Mouse (Mus musculus) v-Abl transformed pro-B cells (cell line): ENCODE results near the gene Rtbdn.

ENCODE experiments used
- in situ Hi-C, 2 experiments: fragments of 400-800 bp; cut with MboI; formaldehyde crosslinking; loops; one replicate each; pipeline ENCODE4 v1.15.1; 2025; ENCODE audit not compliant: unreplicated experiment in 2 of 2

Rtbdn gene

GRCm38 (mm10) chr8:84946528-84947240, at the start of gene Rtbdn:
TSS of gene Rtbdn (plus strand) at chr8:84946991.
- in situ Hi-C loops = loop anchor here in 1 of 2 experiments (25.0 kb wide), 1 partner anchor 584 kb away; no protein-coding TSS in a partner anchor

GRCm38 (mm10) chr8:84901071-84901470, 45.7 kb upstream of the Rtbdn start:
- in situ Hi-C loops = loop anchor here (10.0 kb wide), 3 partner anchors 56 to 306 kb away; partner anchors contain the start of genes Calr (in 1 of the 2) and Rad23a (in 1 of the 2)

GRCm38 (mm10) chr8:84901752-84902151, 45.0 kb upstream of the Rtbdn start, which contains the start of gene Klf1:
TSS of gene Klf1 (plus strand) at chr8:84901928.
- in situ Hi-C loops = loop anchor here (10.0 kb wide), 3 partner anchors 57 to 307 kb away; partner anchors contain the start of genes Calr (in 1 of the 2) and Rad23a (in 1 of the 2)

GRCm38 (mm10) chr8:84902367-84902919, 44.3 kb upstream of the Rtbdn start:
- in situ Hi-C loops = loop anchor here (10.0 kb wide), 3 partner anchors 58 to 308 kb away; partner anchors contain the start of genes Calr (in 1 of the 2) and Rad23a (in 1 of the 2)

- in situ Hi-C loops = loop anchor here (10.0 kb wide), 3 partner anchors 58 to 308 kb away; partner anchors contain the start of genes Calr (in 1 of the 2) and Rad23a (in 1 of the 2)
Observed at GRCm38 (mm10) chr8:84902920-84903661, 43.7 kb upstream of the Rtbdn start.

GRCm38 (mm10) chr8:84904351-84904750, 42.4 kb upstream of the Rtbdn start:
- in situ Hi-C loops = loop anchor here (10.0 kb wide), 3 partner anchors 60 to 310 kb away; partner anchors contain the start of genes Calr (in 1 of the 2) and Rad23a (in 1 of the 2)

- in situ Hi-C loops = loop anchor here (5.0 to 10.0 kb wide), 4 partner anchors 62 to 312 kb away; partner anchors contain the start of genes Rad23a (in 2 of the 2) and Calr (in 1 of the 2)
Observed at GRCm38 (mm10) chr8:84907037-84907436, 39.8 kb upstream of the Rtbdn start.

- in situ Hi-C loops = loop anchor here (5.0 to 10.0 kb wide), 4 partner anchors 63 to 313 kb away; partner anchors contain the start of genes Rad23a (in 2 of the 2) and Calr (in 1 of the 2)
Observed at GRCm38 (mm10) chr8:84907493-84907892, 39.3 kb upstream of the Rtbdn start.

- in situ Hi-C loops = loop anchor here (5.0 to 10.0 kb wide), 4 partner anchors 63 to 313 kb away; partner anchors contain the start of genes Rad23a (in 2 of the 2) and Calr (in 1 of the 2)
Observed at GRCm38 (mm10) chr8:84907979-84908378, 38.8 kb upstream of the Rtbdn start.

DNA sequence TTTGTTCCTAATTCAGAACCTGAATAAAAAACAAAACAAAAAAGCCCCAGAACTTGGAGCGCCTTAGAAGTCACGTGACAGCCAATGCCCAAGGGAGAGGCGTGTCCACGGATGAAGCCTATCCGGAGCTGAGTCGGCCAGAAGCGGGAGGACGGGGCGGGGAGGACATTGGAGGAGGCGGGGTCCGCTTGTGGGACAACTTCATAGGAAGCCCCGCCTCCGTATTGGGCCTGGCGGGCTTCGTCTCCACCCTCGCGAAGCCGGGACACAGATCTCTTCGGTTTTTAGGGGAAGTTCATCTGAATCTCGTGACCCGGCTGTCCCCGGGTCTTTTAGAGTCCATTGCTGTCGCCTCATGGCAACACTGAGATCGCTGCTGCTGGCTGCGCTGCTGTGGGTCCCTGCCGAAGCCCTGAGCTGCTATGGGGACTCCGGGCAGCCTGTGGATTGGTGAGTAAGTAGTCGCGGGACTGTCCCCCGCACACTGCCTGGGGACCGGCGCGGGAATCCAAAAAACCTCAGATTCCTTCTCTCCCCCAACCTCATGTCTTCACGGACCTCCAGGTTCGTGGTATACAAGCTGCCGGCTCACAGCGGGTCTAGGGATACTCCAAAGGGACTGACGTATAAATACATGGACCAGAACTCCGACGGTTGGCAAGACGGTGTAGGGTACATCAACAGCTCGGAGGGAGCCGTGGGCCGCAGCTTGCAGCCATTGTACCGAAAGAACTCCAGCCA, 38.2 kb upstream of the Rtbdn start, which contains the start of gene Dnase2a:
TSS of gene Dnase2a (plus strand) at position 140 of the 741 bp plus-strand sequence.
- in situ Hi-C loops = loop anchor here (5.0 to 10.0 kb wide), 4 partner anchors 64 to 314 kb away; partner anchors contain the start of genes Rad23a (in 2 of the 2) and Calr (in 1 of the 2)

DNA sequence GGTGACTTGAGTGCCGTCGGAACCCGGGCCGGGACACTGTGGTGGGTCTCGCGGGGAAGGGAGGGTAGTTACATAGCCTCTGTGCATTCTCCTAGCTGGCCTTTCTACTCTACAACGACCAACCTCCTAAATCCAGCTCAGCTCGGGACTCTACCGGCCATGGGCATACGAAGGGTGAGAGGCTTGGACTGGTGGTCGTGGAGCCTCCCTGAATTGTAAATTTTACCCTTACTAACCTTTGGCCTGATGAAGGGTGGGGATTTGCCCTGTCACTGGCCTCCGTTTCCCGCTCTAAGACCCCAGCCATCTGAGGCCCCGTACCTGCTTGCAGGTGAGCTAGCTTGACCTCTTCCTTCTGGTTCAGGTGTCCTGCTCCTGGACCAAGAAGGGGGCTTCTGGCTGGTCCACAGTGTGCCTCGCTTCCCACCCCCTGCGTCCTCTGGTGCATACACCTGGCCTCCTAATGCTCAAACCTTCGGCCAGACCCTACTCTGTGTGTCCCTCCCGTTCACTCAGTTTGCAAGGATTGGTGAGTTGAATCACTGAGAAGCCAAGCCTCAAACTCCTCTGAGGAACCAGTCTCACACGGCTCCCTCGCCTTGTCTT, 37.5 kb upstream of the Rtbdn start:
- in situ Hi-C loops = loop anchor here (5.0 to 10.0 kb wide), 4 partner anchors 64 to 314 kb away; partner anchors contain the start of genes Rad23a (in 2 of the 2) and Calr (in 1 of the 2)

DNA sequence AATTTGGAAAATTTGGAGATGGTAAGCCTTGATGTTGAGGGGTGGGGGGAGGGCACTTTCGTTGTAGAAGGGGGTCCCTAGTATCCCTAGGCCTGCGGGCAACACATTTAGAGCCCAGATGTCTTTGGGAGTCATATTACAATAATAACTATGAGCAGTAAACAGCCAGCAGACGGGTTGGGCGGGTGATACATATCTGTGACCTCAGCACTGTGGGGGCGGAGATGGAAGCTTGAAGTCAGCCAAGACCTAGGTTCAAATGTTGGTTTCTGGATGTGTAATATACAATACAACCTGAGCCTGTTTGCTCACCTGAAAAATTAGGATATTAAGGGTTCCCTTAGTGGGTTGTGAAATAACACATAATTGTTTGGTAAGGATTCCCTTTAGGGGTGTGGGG, 36.8 kb upstream of the Rtbdn start:
- in situ Hi-C loops = loop anchor here (5.0 to 10.0 kb wide), 4 partner anchors 65 to 315 kb away; partner anchors contain the start of genes Rad23a (in 2 of the 2) and Calr (in 1 of the 2)

DNA sequence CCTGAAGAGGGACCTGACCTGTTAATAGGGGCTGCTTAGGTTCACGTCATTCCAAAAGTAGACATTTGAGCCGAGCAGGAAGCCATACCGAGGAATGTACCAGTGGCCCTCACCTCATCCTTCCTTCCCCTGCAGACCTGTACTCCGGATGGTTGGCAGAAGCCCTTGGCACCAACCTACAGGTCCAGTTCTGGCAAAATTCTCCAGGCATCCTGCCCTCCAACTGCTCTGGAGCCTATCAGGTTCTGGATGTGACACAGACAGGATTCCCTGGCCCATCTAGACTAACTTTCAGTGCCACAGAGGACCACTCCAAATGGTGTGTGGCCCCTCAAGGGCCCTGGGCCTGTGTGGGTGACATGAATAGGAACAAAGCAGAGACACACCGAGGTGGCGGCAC, 36.2 kb upstream of the Rtbdn start:
- in situ Hi-C loops = no loop called here

DNA sequence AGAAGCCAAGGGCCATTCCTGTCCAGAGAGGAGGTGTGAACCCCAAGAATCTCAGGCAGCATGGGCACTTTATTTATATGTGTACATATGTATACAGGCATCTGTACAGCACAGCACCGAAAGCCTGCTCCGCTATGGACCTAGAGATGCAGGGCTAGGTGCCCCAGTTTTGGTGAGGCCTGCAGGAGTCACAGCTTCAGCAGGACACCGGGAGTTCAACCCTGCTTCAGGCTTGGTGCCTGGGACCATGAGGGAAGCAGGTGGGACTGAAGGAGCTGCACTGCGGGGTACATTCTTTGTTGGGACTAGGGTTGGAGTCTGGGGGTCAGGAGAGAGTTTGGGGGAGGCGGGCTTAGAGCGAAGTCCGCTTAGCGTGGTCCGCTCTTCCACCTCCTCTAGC, 34.9 kb upstream of the Rtbdn start:
- in situ Hi-C loops = no loop called here

DNA sequence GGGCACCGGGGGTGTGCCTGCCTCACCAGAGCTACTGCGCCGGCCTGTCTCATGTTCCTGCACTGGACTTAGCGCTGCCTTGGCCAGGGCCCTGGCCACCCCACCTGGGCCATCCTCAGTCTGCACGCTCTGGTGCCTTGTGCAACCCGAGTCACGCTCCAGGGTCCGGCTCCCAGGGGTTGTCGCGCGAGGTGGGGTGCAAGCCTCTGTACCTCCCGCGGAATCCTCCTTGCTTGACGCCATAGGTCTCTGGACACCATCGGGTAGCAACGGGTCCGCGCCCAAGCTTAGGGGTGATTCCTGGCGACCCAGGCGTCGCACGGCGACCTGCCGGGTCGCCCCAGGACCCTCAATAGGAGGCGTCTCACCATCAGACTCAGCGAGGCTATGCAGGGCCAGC, 34.4 kb upstream of the Rtbdn start:
- in situ Hi-C loops = no loop called here

DNA sequence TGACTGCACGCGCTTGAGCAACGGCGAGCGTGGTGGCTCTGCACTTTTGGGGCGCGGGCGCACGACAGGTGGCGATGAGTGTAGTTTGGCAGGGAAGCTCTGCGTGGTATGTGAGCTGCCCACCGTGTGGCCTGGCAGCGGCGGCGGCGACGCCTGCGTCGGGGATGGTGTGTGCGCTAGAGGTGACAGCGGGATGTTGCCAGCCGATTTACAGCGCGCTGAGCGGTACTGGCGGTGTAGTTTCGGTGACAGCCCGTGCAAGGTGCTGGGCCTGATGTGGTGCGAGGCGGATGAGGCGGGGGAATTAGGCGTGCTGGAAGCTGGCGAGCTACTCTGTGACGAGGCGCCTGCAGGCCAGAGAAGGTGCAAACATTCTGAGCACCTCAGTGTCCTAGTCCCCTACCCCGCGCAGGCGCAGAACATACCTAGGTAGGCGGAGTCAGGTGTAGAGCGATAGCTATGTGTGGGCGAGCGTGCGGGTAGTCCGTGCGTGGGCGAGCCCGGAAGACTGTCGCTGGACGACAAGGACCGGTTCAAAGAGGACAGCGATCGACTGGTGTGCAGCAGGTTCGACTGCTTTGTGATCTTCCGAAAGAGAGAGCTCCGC, 33.8 kb upstream of the Rtbdn start:
- in situ Hi-C loops = no loop called here

DNA sequence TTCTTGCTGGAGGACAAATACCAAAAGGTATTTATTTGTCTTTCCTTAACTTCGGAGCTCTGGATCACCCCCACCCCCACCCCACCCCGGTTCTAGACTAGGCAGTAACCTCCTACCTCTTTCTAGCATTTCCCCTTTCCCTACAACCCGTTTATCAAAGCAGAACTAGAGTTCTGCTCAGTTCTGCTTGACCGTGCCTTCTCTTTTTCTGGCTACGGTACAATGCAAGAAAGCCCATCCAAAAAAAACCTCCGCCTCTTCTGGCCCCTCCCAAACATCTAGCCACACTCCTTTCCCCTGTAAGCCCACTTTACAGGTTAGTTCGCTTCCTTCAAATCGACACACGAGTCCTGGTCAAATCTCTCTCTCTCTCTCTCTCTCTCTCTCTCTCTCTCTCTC, 33.3 kb upstream of the Rtbdn start:
- in situ Hi-C loops = no loop called here

- in situ Hi-C loops = no loop called here
Observed at GRCm38 (mm10) chr8:84913960-84914359, 32.8 kb upstream of the Rtbdn start.
